Mouse (Mus musculus) C2C12 (cell line): Measurements from ENCODE around the gene Etfb. TPM values are rescaled to one million over a fixed set of nuclear protein-coding genes. Genes with fewer than 3 reads are reported as not detected.

ENCODE experiments used
- H3K27me3 ChIP-seq: one replicate; pipeline ENCODE4 v1.6.1; 2011; ENCODE audit not compliant: control insufficient read depth, insufficient read depth, insufficient read length
- H3K36me3 ChIP-seq: one replicate; pipeline ENCODE4 v1.6.1; 2011; ENCODE audit not compliant: control insufficient read depth, insufficient read depth
- H3K4me3 ChIP-seq: one replicate; pipeline ENCODE4 v1.5.1; 2011; ENCODE audit warnings: mild to moderate bottlenecking, control low read depth; ENCODE audit not compliant: poor library complexity, insufficient read depth, severe bottlenecking
- H3K79me2 ChIP-seq: one replicate; pipeline ENCODE4 v1.6.1; 2011; ENCODE audit not compliant: control insufficient read depth, insufficient read depth
- H3K79me3 ChIP-seq: one replicate; pipeline ENCODE4 v1.6.1; 2011; ENCODE audit warnings: low read depth, control low read depth
- H3ac ChIP-seq: one replicate; pipeline ENCODE3; 2011; ENCODE audit warnings: low read depth; ENCODE audit not compliant: control insufficient read depth, insufficient read length
- CEBPB ChIP-seq: IDR thresholded peaks from one replicate; pipeline ENCODE4 v1.6.1; 2011; ENCODE audit warnings: low read depth, mild to moderate bottlenecking, control low read depth, moderate library complexity
- CTCF ChIP-seq: IDR thresholded peaks from one replicate; pipeline ENCODE4 v1.5.1; 2011; ENCODE audit not compliant: control insufficient read depth, insufficient read depth, insufficient read length
- FOSL1 ChIP-seq: IDR thresholded peaks from one replicate; pipeline ENCODE4 v1.8.0; 2011; ENCODE audit warnings: mild to moderate bottlenecking, low read length; ENCODE audit not compliant: poor library complexity, insufficient read depth, severe bottlenecking
- MAX ChIP-seq: IDR thresholded peaks from one replicate; pipeline ENCODE4 v1.6.1; 2011; ENCODE audit warnings: mild to moderate bottlenecking, control low read depth
- MYOD1 ChIP-seq: IDR thresholded peaks from one replicate; pipeline ENCODE4 v1.6.1; 2011; ENCODE audit warnings: low read depth; ENCODE audit not compliant: control insufficient read depth, insufficient read length
- MYOG ChIP-seq: IDR thresholded peaks from one replicate; pipeline ENCODE4 v1.6.1; 2011; ENCODE audit not compliant: control insufficient read depth, insufficient read length; ENCODE audit errors: extremely low read depth
- USF1 ChIP-seq: IDR thresholded peaks from one replicate; pipeline ENCODE4 v1.6.1; 2011; ENCODE audit warnings: low read depth, mild to moderate bottlenecking, control low read depth, moderate library complexity
- polyA plus RNA-seq: library from polyadenylated mRNA; unstranded; fragments of >200 nt; fragmentation: generic; extraction: Trizol; gene quantifications from one replicate; pipeline ENCODE4 v1.2.1, GENCODE M21; 2012; ENCODE audit warnings: missing spikeins

Etfb gene
- polyA plus RNA-seq, 1 experiment: 296 TPM

DNA sequence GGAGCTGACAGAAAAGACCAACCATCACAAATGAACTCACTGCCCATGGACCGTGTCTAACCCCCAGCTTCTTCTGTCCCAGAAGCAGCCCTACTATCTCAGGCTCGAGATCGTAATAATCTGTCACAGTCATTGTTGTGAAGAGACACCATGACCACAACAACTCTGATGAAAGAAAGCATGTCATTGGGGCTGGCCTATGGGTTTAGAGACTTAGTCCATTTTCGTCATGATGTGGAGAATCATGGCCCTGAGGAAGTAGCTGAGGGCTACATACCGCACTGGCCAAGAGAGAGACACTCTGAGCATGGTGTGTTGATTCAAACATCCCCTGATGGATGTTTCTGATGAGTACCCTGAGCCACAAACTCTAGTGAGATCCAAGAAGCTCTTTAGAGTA lies 9.2 kb upstream of the Etfb start:
- no peak overlapping the region for H3ac ChIP-seq
- H3K79me3 ChIP-seq: no peaks in the 10 kb centered on the region
- H3K79me2 ChIP-seq: no peaks in the 10 kb centered on the region
- no peak overlapping the region for H3K4me3 ChIP-seq
- TF ChIP-seq MYOG (no peak), MYOD1 (no peak), MAX (no peak), CEBPB (no peak), CTCF (no peak), FOSL1 (no peak), USF1 (no peak)
- no peaks in the 10 kb centered on the region for H3K36me3 ChIP-seq
- no peaks in the 10 kb centered on the region for H3K27me3 ChIP-seq

- Histone ChIP-seq H3K4me3 (no peak within 1 kb of the TSS), H3K36me3 (no peaks in the 10 kb centered on the region), H3K27me3 (no peaks in the 10 kb centered on the region), H3K79me3 (no peaks in the 10 kb centered on the region), H3K79me2 (no peaks in the 10 kb centered on the region), H3ac (no peak within 1 kb of the TSS)
- TF ChIP-seq MAX: no peak
- TF ChIP-seq MYOD1: no peak
- no peak for TF ChIP-seq USF1
- no peak for TF ChIP-seq FOSL1
- no peak for TF ChIP-seq CTCF
Observed at GRCm38 (mm10) chr7:43436341-43437255, 7.3 kb upstream of the Etfb start, which contains the start of gene Nkg7. Gene Nkg7 (plus strand): TSS chr7:43437073.

- H3K36me3 ChIP-seq: no peaks in the 10 kb centered on the region
- TF ChIP-seq CEBPB: no peak
- TF ChIP-seq FOSL1: no peak
- no peak for TF ChIP-seq MYOG
- TF ChIP-seq MYOD1: no peak
- TF ChIP-seq MAX: no peak
- TF ChIP-seq USF1: no peak
- no peak for TF ChIP-seq CTCF
- no peak overlapping the region for H3ac ChIP-seq
- no peaks in the 10 kb centered on the region for H3K79me2 ChIP-seq
- no peaks in the 10 kb centered on the region for H3K79me3 ChIP-seq
- no peaks in the 10 kb centered on the region for H3K27me3 ChIP-seq
- H3K4me3 ChIP-seq: no peak overlapping the region
Observed at GRCm38 (mm10) chr7:43438611-43439010, 5.3 kb upstream of the Etfb start.

- no peak for TF ChIP-seq USF1
- no peak for TF ChIP-seq MYOD1
- no peak for TF ChIP-seq CEBPB
- no peak for TF ChIP-seq CTCF
- no peak for TF ChIP-seq FOSL1
- TF ChIP-seq MAX: no peak
- TF ChIP-seq MYOG: no peak
- Histone ChIP-seq H3K36me3 (no peaks in the 10 kb centered on the region), H3K79me2 (peaks cover 14% of the 10 kb centered on the region), H3K79me3 (peaks cover 8% of the 10 kb centered on the region), H3K27me3 (no peaks in the 10 kb centered on the region), H3K4me3 (no peak within 1 kb of the TSS), H3ac (no peak within 1 kb of the TSS)
Observed at GRCm38 (mm10) chr7:43440482-43440881, 3.4 kb upstream of the Etfb start, which contains the start of gene Cldnd2. Gene Cldnd2 (plus strand): TSS chr7:43440782.

GRCm38 (mm10) chr7:43441071-43441470 lies 2.8 kb upstream of the Etfb start:
- Histone ChIP-seq H3K27me3 (no peaks in the 10 kb centered on the region), H3ac (no peak overlapping the region), H3K36me3 (no peaks in the 10 kb centered on the region), H3K79me3 (peaks cover 8% of the 10 kb centered on the region), H3K79me2 (peaks cover 20% of the 10 kb centered on the region), H3K4me3 (no peak overlapping the region)
- no peak for TF ChIP-seq MYOG
- no peak for TF ChIP-seq FOSL1
- no peak for TF ChIP-seq CTCF
- TF ChIP-seq CEBPB: no peak
- no peak for TF ChIP-seq MAX
- TF ChIP-seq USF1: no peak
- TF ChIP-seq MYOD1: no peak

DNA sequence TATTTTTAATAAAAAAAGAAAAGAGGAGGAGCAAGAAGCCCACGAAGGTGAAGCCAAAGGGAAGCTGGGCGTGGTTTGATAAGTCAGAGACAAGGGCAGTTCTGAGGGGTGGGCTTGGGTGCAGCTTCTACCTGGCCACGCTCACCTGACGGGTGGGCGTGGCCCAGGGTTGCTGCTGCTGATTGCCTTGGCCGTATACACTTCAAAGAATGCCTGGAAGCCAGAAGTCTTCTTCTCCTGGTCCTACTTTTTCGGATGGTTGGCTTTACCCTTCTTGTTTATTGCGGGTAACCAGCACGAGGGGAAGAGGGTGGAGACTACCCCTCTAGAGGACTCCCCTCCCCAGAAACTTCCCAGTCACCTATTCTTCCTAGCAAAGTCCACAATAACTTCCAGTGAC lies 1.2 kb upstream of the Etfb start:
- H3K4me3 ChIP-seq: peak overlapping the region; percentile 27
- H3K79me2 ChIP-seq: peaks cover 32% of the 10 kb centered on the region
- no peaks in the 10 kb centered on the region for H3K36me3 ChIP-seq
- H3ac ChIP-seq: no peak overlapping the region
- TF ChIP-seq MYOD1 (no peak), MAX (no peak), MYOG (no peak), FOSL1 (no peak), USF1 (no peak), CTCF (no peak), CEBPB (no peak)
- H3K27me3 ChIP-seq: no peaks in the 10 kb centered on the region
- peaks cover 8% of the 10 kb centered on the region for H3K79me3 ChIP-seq
